Mouse (Mus musculus): ENCODE data around the gene Gpx3. TPM values are rescaled to one million over a fixed set of nuclear protein-coding genes. Genes with fewer than 3 reads are reported as not detected.

Gene Gpx3
- polyA plus RNA-seq, 1 experiment from 2014 or later = 202 TPM

- H3K4me3 ChIP-seq (ENCODE audit: low read length) = no peak overlapping the region
- H3K9ac ChIP-seq (ENCODE audit: low read length) = no peak overlapping the region
- ATAC-seq (ENCODE audit: low read depth) = no peak
- no peaks in the 10 kb centered on the region for H3K27me3 ChIP-seq (ENCODE audit: control insufficient read depth, insufficient read depth, low read depth, low read length)
- H3K36me3 ChIP-seq (ENCODE audit: control insufficient read depth, insufficient read depth, low read length) = no peaks in the 10 kb centered on the region
- H3K4me2 ChIP-seq (ENCODE audit: low read depth, low read length) = no peak overlapping the region
- H3K27ac ChIP-seq (ENCODE audit: low read length) = no peak overlapping the region
- no peaks in the 10 kb centered on the region for H3K9me3 ChIP-seq (ENCODE audit: control insufficient read depth, low read length)
- 27% methylated on average over 10 of the region's 10 CpGs for WGBS
- H3K4me1 ChIP-seq (replicated peaks; ENCODE audit: control insufficient read depth, insufficient read depth, low read length) = peaks cover 20% of the 10 kb centered on the region
These were observed 22.3 kb upstream of the Gpx3 start for GRCm38 (mm10) chr11:54879922-54880321.

GRCm38 (mm10) chr11:54881051-54881474 lies 21.2 kb upstream of the Gpx3 start:
- Histone ChIP-seq H3K27ac (ENCODE audit: low read length) (no peak overlapping the region), H3K4me3 (ENCODE audit: low read length) (no peak overlapping the region), H3K9ac (ENCODE audit: low read length) (no peak overlapping the region), H3K9me3 (ENCODE audit: control insufficient read depth, low read length) (no peaks in the 10 kb centered on the region), H3K4me1 (replicated peaks; ENCODE audit: control insufficient read depth, insufficient read depth, low read length) (peaks cover 25% of the 10 kb centered on the region), H3K4me2 (ENCODE audit: low read depth, low read length) (no peak overlapping the region), H3K36me3 (ENCODE audit: control insufficient read depth, insufficient read depth, low read length) (no peaks in the 10 kb centered on the region), H3K27me3 (ENCODE audit: control insufficient read depth, insufficient read depth, low read depth, low read length) (no peaks in the 10 kb centered on the region)
- 14% methylated on average over 2 of the region's 2 CpGs for WGBS
- ATAC-seq (ENCODE audit: low read depth) = 0 out of 2 replicates have a peak, but pooled peaks have one; percentile 7

GRCm38 (mm10) chr11:54882671-54883070 lies 19.6 kb upstream of the Gpx3 start:
- Histone ChIP-seq H3K4me3 (ENCODE audit: low read length) (no peak overlapping the region), H3K9ac (ENCODE audit: low read length) (no peak overlapping the region), H3K36me3 (ENCODE audit: control insufficient read depth, insufficient read depth, low read length) (no peaks in the 10 kb centered on the region), H3K4me2 (ENCODE audit: low read depth, low read length) (no peak overlapping the region), H3K27me3 (ENCODE audit: control insufficient read depth, insufficient read depth, low read depth, low read length) (no peaks in the 10 kb centered on the region), H3K27ac (ENCODE audit: low read length) (0 out of 2 replicates have a peak overlapping the region, but pooled peaks have one; percentile 2), H3K9me3 (ENCODE audit: control insufficient read depth, low read length) (no peaks in the 10 kb centered on the region), H3K4me1 (replicated peaks; ENCODE audit: control insufficient read depth, insufficient read depth, low read length) (peaks cover 25% of the 10 kb centered on the region)
- WGBS = 24% methylated on average over 8 of the region's 8 CpGs
- ATAC-seq (ENCODE audit: low read depth) = no peak

GRCm38 (mm10) chr11:54884197-54884828 lies 17.9 kb upstream of the Gpx3 start:
- Histone ChIP-seq H3K27me3 (ENCODE audit: control insufficient read depth, insufficient read depth, low read depth, low read length) (no peaks in the 10 kb centered on the region), H3K4me2 (ENCODE audit: low read depth, low read length) (no peak overlapping the region), H3K4me1 (replicated peaks; ENCODE audit: control insufficient read depth, insufficient read depth, low read length) (peaks cover 25% of the 10 kb centered on the region), H3K36me3 (ENCODE audit: control insufficient read depth, insufficient read depth, low read length) (no peaks in the 10 kb centered on the region), H3K4me3 (ENCODE audit: low read length) (no peak overlapping the region), H3K9me3 (ENCODE audit: control insufficient read depth, low read length) (no peaks in the 10 kb centered on the region), H3K27ac (ENCODE audit: low read length) (peak overlapping the region; percentile 86), H3K9ac (ENCODE audit: low read length) (no peak overlapping the region)
- WGBS = 64% methylated on average over 5 of the region's 5 CpGs
- 0 out of 2 replicates have a peak, but pooled peaks have one; percentile 15 for ATAC-seq (ENCODE audit: low read depth)

- Histone ChIP-seq H3K4me1 (replicated peaks; ENCODE audit: control insufficient read depth, insufficient read depth, low read length) (peaks cover 22% of the 10 kb centered on the region), H3K4me2 (ENCODE audit: low read depth, low read length) (no peak overlapping the region), H3K9me3 (ENCODE audit: control insufficient read depth, low read length) (no peaks in the 10 kb centered on the region), H3K27me3 (ENCODE audit: control insufficient read depth, insufficient read depth, low read depth, low read length) (no peaks in the 10 kb centered on the region), H3K36me3 (ENCODE audit: control insufficient read depth, insufficient read depth, low read length) (no peaks in the 10 kb centered on the region), H3K4me3 (ENCODE audit: low read length) (no peak overlapping the region), H3K9ac (ENCODE audit: low read length) (peak overlapping the region; percentile 10; the same call in 1 of the 2 replicates), H3K27ac (ENCODE audit: low read length) (peak overlapping the region; percentile 86)
- peak; percentile 90 for ATAC-seq (ENCODE audit: low read depth)
- WGBS = 8% methylated on average over 5 of the region's 5 CpGs
These were observed 17.3 kb upstream of the Gpx3 start for GRCm38 (mm10) chr11:54884937-54885336.

- Histone ChIP-seq H3K4me1 (replicated peaks; ENCODE audit: control insufficient read depth, insufficient read depth, low read length) (peaks cover 22% of the 10 kb centered on the region), H3K9ac (ENCODE audit: low read length) (no peak overlapping the region), H3K4me2 (ENCODE audit: low read depth, low read length) (no peak overlapping the region), H3K27me3 (ENCODE audit: control insufficient read depth, insufficient read depth, low read depth, low read length) (no peaks in the 10 kb centered on the region), H3K9me3 (ENCODE audit: control insufficient read depth, low read length) (no peaks in the 10 kb centered on the region), H3K36me3 (ENCODE audit: control insufficient read depth, insufficient read depth, low read length) (no peaks in the 10 kb centered on the region), H3K4me3 (ENCODE audit: low read length) (no peak overlapping the region), H3K27ac (ENCODE audit: low read length) (0 out of 2 replicates have a peak overlapping the region, but pooled peaks have one; percentile 5)
- 86% methylated on average over 2 of the region's 2 CpGs for WGBS
- ATAC-seq (ENCODE audit: low read depth) = no peak
These were observed 16.8 kb upstream of the Gpx3 start for GRCm38 (mm10) chr11:54885406-54885805.

- H3K9me3 ChIP-seq (ENCODE audit: control insufficient read depth, low read length) = no peaks in the 10 kb centered on the region
- H3K27me3 ChIP-seq (ENCODE audit: control insufficient read depth, insufficient read depth, low read depth, low read length) = no peaks in the 10 kb centered on the region
- no peak overlapping the region for H3K27ac ChIP-seq (ENCODE audit: low read length)
- H3K36me3 ChIP-seq (ENCODE audit: control insufficient read depth, insufficient read depth, low read length) = no peaks in the 10 kb centered on the region
- no peak overlapping the region for H3K4me2 ChIP-seq (ENCODE audit: low read depth, low read length)
- H3K4me1 ChIP-seq (replicated peaks; ENCODE audit: control insufficient read depth, insufficient read depth, low read length) = peaks cover 12% of the 10 kb centered on the region; the same call in 1 of the 2 replicates
- WGBS = 60% methylated on average over 6 of the region's 6 CpGs
- H3K4me3 ChIP-seq (ENCODE audit: low read length) = no peak overlapping the region
- no peak overlapping the region for H3K9ac ChIP-seq (ENCODE audit: low read length)
- no peak for ATAC-seq (ENCODE audit: low read depth)
These were observed 14.3 kb upstream of the Gpx3 start for GRCm38 (mm10) chr11:54887927-54888326.

- Histone ChIP-seq H3K9me3 (ENCODE audit: control insufficient read depth, low read length) (no peaks in the 10 kb centered on the region), H3K36me3 (ENCODE audit: control insufficient read depth, insufficient read depth, low read length) (no peaks in the 10 kb centered on the region), H3K9ac (ENCODE audit: low read length) (no peak overlapping the region), H3K27me3 (ENCODE audit: control insufficient read depth, insufficient read depth, low read depth, low read length) (no peaks in the 10 kb centered on the region), H3K4me3 (ENCODE audit: low read length) (no peak overlapping the region), H3K4me2 (ENCODE audit: low read depth, low read length) (no peak overlapping the region), H3K27ac (ENCODE audit: low read length) (no peak overlapping the region), H3K4me1 (replicated peaks; ENCODE audit: control insufficient read depth, insufficient read depth, low read length) (no peaks in the 10 kb centered on the region)
- 84% methylated on average over 5 of the region's 5 CpGs for WGBS
- ATAC-seq (ENCODE audit: low read depth) = no peak
These were observed 10.9 kb upstream of the Gpx3 start for GRCm38 (mm10) chr11:54891341-54891740.

- Histone ChIP-seq H3K27ac (ENCODE audit: low read length) (no peak overlapping the region), H3K9me3 (ENCODE audit: control insufficient read depth, low read length) (no peaks in the 10 kb centered on the region), H3K4me1 (replicated peaks; ENCODE audit: control insufficient read depth, insufficient read depth, low read length) (no peaks in the 10 kb centered on the region), H3K4me2 (ENCODE audit: low read depth, low read length) (no peak overlapping the region), H3K9ac (ENCODE audit: low read length) (no peak overlapping the region), H3K27me3 (ENCODE audit: control insufficient read depth, insufficient read depth, low read depth, low read length) (no peaks in the 10 kb centered on the region), H3K4me3 (ENCODE audit: low read length) (no peak overlapping the region), H3K36me3 (ENCODE audit: control insufficient read depth, insufficient read depth, low read length) (no peaks in the 10 kb centered on the region)
- WGBS = 41% methylated on average over 7 of the region's 7 CpGs
- ATAC-seq (ENCODE audit: low read depth) = no peak
These were observed 10.2 kb upstream of the Gpx3 start for GRCm38 (mm10) chr11:54892091-54892490.
